Mouse (Mus musculus) stomach, embryonic 15.5 days (tissue): ENCODE data around the gene Serpinb8. TPM values are rescaled to one million over a fixed set of nuclear protein-coding genes. Genes with fewer than 3 reads are reported as not detected.

Experiments
- ATAC-seq: fragments of 200-750 bp; cut with Nextera tagmentation; 2 replicates; pipeline ENCODE4 v1.8.0; 2017; ENCODE audit warnings: low read depth, moderate number of reproducible peaks, moderate TSS enrichment; ENCODE audit not compliant: insufficient read depth, low FRiP score
- H3K27ac ChIP-seq: fragments of 300-500 bp; sonication (generic); 2 replicates; pipeline ENCODE4 v1.5.1; 2015; ENCODE audit warnings: mild to moderate bottlenecking, inconsistent platforms
- H3K27me3 ChIP-seq: fragments of 300-500 bp; sonication (generic); replicated peaks from 2 replicates; pipeline ENCODE4 v1.6.1; 2015; ENCODE audit warnings: inconsistent platforms
- H3K36me3 ChIP-seq: fragments of 300-500 bp; sonication (generic); 2 replicates; pipeline ENCODE4 v1.6.1; 2015; ENCODE audit warnings: inconsistent platforms
- H3K4me1 ChIP-seq: fragments of 300-500 bp; sonication (generic); 2 replicates; pipeline ENCODE4 v1.6.1; 2015; ENCODE audit warnings: inconsistent platforms
- H3K4me2 ChIP-seq: fragments of 300-500 bp; sonication (generic); 2 replicates; pipeline ENCODE4 v1.6.1; 2015; ENCODE audit warnings: mild to moderate bottlenecking, inconsistent platforms
- H3K4me3 ChIP-seq: fragments of 300-500 bp; sonication (generic); replicated peaks from 2 replicates; pipeline ENCODE4 v1.5.1; 2015; ENCODE audit warnings: inconsistent platforms
- H3K9ac ChIP-seq: fragments of 300-500 bp; sonication (generic); 2 replicates; pipeline ENCODE4 v1.6.1; 2015; ENCODE audit warnings: inconsistent platforms
- H3K9me3 ChIP-seq: fragments of 300-500 bp; sonication (generic); 2 replicates; pipeline ENCODE4 v1.6.1; 2016; ENCODE audit warnings: inconsistent platforms
- WGBS: fragments of 180-500 bp; shearing (Covaris S2); methylation state at CpG from one replicate; pipeline ENCODE4 v1.1.7; 2015; 5-methylcytosine and 5-hydroxymethylcytosine counted together
- polyA plus RNA-seq: library from polyadenylated mRNA; unstranded; fragments of >200 nt; fragmentation: Nextera tagmentation; extraction: Ambion mirVana; gene quantifications from 2 replicates; pipeline ENCODE4 v1.2.1, GENCODE M21; 2015

The Serpinb8 gene
- polyA plus RNA-seq = 3.8 and 4.7 TPM in 2 replicates

DNA sequence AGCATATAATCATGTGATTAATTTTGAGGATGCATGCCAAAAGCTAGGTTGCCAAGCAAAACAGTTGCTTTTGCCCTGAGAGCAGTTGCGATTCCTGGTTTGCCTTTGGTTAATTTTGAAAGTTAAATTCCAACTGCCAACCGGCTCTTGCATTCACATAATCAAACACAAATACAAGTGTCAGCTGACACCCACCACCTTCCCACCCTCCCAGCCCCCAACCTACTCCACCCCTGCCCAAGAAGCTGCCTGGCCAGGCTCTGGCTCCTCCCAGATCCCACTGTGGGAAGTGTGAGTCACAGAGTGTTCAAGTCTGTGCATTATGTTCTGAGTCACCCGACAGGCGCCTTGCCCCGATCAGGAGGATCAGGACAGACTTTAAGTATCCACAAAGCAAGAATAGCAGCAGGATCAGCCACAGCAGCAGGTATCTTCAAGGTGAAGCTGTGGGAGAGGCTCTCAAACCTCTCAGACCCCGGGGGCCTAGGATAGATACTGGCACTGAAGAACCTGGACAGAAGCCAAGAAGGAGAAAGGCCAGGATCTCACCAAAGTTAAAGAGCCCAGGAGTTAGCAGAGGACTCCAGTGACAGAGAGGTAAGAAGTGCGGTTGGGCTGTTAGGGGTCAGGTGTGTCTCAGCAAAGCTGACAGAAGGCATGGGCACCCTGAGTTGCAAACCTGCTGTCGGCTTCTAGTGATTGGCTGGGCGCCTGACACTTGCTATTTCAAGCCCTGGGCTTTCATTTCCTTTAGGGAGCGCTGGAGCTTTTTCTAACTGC lies at the start of gene Serpinb8:
TSS of gene Serpinb8 (plus strand) at position 316 of the 780 bp plus-strand sequence.
- H3K27ac ChIP-seq = peak within 1 kb of the TSS; percentile 77
- peak; percentile 95 for ATAC-seq
- peak within 1 kb of the TSS; percentile 27 for H3K4me3 ChIP-seq
- H3K9ac ChIP-seq = no peak within 1 kb of the TSS
- H3K9me3 ChIP-seq = no peaks in the 10 kb centered on the region
- H3K4me1 ChIP-seq = no peaks in the 10 kb centered on the region
- H3K36me3 ChIP-seq = no peaks in the 10 kb centered on the region
- peak within 1 kb of the TSS; percentile 38 for H3K4me2 ChIP-seq
- no peaks in the 10 kb centered on the region for H3K27me3 ChIP-seq
- WGBS = 34% methylated on average over 10 of the region's 10 CpGs

GRCm38 (mm10) chr1:107559494-107559893 lies 30.3 kb upstream of the Serpinb8 start:
- no peak overlapping the region for H3K27ac ChIP-seq
- H3K27me3 ChIP-seq = no peaks in the 10 kb centered on the region
- no peak overlapping the region for H3K4me3 ChIP-seq
- no peak for ATAC-seq
- no peak overlapping the region for H3K4me2 ChIP-seq
- H3K36me3 ChIP-seq = no peaks in the 10 kb centered on the region
- H3K9ac ChIP-seq = no peak overlapping the region
- WGBS = 87% methylated on average over 3 of the region's 3 CpGs
- no peaks in the 10 kb centered on the region for H3K9me3 ChIP-seq
- no peaks in the 10 kb centered on the region for H3K4me1 ChIP-seq

GRCm38 (mm10) chr1:107562110-107562509 lies 27.7 kb upstream of the Serpinb8 start:
- no peak overlapping the region for H3K27ac ChIP-seq
- no peak for ATAC-seq
- no peaks in the 10 kb centered on the region for H3K36me3 ChIP-seq
- 71% methylated on average over 1 of the region's 1 CpGs for WGBS
- no peak overlapping the region for H3K4me2 ChIP-seq
- H3K4me3 ChIP-seq = no peak overlapping the region
- no peak overlapping the region for H3K9ac ChIP-seq
- no peaks in the 10 kb centered on the region for H3K4me1 ChIP-seq
- no peaks in the 10 kb centered on the region for H3K9me3 ChIP-seq
- no peaks in the 10 kb centered on the region for H3K27me3 ChIP-seq

DNA sequence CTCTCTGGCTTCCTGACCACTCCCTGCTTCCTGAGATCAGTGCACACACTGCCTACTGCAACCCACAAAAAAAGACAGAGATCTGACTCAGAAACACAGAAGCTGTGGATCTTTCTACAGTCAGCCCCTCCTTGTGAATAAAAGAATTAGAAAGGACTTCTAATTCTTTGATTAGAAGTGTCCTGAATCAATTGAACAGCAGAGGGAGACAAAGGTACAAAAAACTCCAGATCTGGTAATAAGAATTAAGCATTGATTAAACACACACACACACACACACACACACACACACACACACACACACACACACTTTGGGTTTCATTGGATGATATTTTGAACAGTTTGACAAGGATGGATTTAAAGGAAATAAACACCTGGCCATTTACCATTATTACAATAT lies 24.2 kb upstream of the Serpinb8 start:
- Histone ChIP-seq H3K9me3 (no peaks in the 10 kb centered on the region), H3K36me3 (no peaks in the 10 kb centered on the region), H3K4me1 (no peaks in the 10 kb centered on the region), H3K4me3 (no peak overlapping the region), H3K27ac (no peak overlapping the region), H3K9ac (no peak overlapping the region), H3K27me3 (no peaks in the 10 kb centered on the region), H3K4me2 (no peak overlapping the region)
- no peak for ATAC-seq

DNA sequence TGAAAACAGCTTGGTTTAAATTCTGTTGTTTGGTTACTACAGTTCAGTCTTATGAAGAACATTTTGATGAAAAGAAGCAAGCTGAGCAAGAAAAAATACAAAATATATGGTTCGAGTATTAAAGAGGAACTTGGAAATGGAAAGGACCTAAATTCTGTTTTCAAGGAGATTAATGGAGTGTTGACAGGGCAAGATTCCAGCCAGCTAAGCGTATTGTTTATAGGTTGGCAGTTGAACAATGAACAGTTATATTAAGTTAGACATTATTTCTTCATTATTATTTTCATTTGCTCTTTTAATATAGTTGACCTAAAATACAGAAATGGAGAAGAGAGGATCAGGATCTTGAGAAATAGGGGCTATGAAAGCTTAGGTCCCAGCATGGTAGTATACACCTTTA lies 13.7 kb upstream of the Serpinb8 start:
- H3K9me3 ChIP-seq = no peaks in the 10 kb centered on the region
- H3K27ac ChIP-seq = no peak overlapping the region
- no peaks in the 10 kb centered on the region for H3K4me1 ChIP-seq
- no peaks in the 10 kb centered on the region for H3K36me3 ChIP-seq
- no peak overlapping the region for H3K9ac ChIP-seq
- ATAC-seq = no peak
- H3K4me3 ChIP-seq = no peak overlapping the region
- 71% methylated on average over 2 of the region's 2 CpGs for WGBS
- no peak overlapping the region for H3K4me2 ChIP-seq
- H3K27me3 ChIP-seq = no peaks in the 10 kb centered on the region

DNA sequence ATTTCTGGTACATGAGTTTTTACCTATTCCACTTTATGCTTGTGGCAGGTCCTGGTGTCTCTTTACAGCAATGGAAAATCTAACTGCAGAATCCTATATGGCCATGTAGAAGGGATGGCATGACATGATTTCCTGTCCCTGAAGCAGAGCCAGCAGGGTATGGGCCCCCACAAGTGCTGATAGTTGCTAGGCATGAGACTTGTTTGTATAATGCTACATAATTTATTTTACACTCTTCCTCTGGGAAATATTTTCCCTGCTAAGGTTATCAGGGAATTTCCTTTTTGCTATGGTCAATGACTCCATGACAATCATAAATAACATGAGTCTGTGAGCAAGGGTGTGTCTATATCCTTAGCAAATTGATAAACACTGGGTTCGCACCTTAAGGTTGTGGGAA lies 12.3 kb upstream of the Serpinb8 start:
- 56% methylated on average over 1 of the region's 1 CpGs for WGBS
- no peak for ATAC-seq

DNA sequence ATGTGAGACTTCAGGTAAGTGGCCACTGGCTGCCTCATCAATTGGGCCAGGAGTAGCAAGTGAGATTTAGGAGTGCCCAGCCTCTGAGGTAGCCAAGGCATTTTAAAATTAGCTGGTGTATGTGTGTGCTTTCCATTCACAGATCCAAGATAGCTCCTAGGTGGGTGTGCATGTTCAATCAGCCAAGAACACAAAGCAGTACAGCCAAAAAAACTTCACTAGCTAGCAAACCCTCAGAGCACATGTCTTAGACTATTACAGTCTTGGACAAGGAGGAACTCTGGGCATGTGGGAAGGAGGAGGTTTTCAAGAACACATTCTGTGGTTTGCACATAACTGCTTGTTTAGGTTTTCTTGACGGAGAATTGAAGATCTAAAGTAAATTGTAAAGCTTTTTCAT lies 8.6 kb upstream of the Serpinb8 start:
- no peaks in the 10 kb centered on the region for H3K9me3 ChIP-seq
- ATAC-seq = no peak
- H3K36me3 ChIP-seq = no peaks in the 10 kb centered on the region
- no peaks in the 10 kb centered on the region for H3K4me1 ChIP-seq
- 41% methylated on average over 1 of the region's 1 CpGs for WGBS
- no peaks in the 10 kb centered on the region for H3K27me3 ChIP-seq
- no peak overlapping the region for H3K27ac ChIP-seq
- H3K4me2 ChIP-seq = no peak overlapping the region
- no peak overlapping the region for H3K4me3 ChIP-seq
- H3K9ac ChIP-seq = no peak overlapping the region

More for the DNA sequence above, 12.3 kb upstream of the Serpinb8 start:
- Histone ChIP-seq H3K4me2 (no peak overlapping the region), H3K27ac (no peak overlapping the region), H3K4me1 (no peaks in the 10 kb centered on the region), H3K9ac (no peak overlapping the region), H3K27me3 (no peaks in the 10 kb centered on the region), H3K4me3 (no peak overlapping the region), H3K36me3 (no peaks in the 10 kb centered on the region), H3K9me3 (no peaks in the 10 kb centered on the region)

DNA sequence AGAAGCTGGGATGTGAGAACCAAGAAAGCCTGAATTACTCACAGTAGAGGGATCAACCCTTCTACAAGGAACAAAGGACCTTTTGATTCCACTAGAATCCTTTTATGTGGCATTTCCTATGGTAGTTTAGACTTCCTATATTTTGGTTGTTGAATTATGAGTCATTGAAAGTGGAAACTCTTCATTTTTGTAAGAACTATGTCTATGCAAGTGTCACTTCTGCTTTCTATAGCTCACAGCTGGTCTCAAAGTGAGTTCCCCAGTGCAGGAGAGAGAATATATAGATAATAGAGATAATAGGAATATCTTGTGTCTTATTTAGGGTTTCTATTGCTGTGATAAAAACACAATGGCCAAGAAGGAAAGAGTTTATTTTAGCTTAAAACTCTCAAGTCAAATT lies 6.9 kb upstream of the Serpinb8 start:
- Histone ChIP-seq H3K4me3 (no peak overlapping the region), H3K36me3 (no peaks in the 10 kb centered on the region), H3K4me1 (no peaks in the 10 kb centered on the region), H3K4me2 (no peak overlapping the region), H3K9ac (no peak overlapping the region), H3K27ac (no peak overlapping the region), H3K9me3 (no peaks in the 10 kb centered on the region), H3K27me3 (no peaks in the 10 kb centered on the region)
- ATAC-seq = no peak

- Histone ChIP-seq H3K9me3 (no peaks in the 10 kb centered on the region), H3K4me2 (no peak overlapping the region), H3K27me3 (no peaks in the 10 kb centered on the region), H3K9ac (no peak overlapping the region), H3K27ac (no peak overlapping the region), H3K4me3 (no peak overlapping the region), H3K4me1 (no peaks in the 10 kb centered on the region), H3K36me3 (no peaks in the 10 kb centered on the region)
- whole genome bisulfite sequencing = 37% methylated on average over 1 of the region's 1 CpGs
- ATAC-seq = no peak
These were observed 5.8 kb upstream of the Serpinb8 start for GRCm38 (mm10) chr1:107583958-107584376.

GRCm38 (mm10) chr1:107584932-107585331 lies 4.9 kb upstream of the Serpinb8 start:
- Histone ChIP-seq H3K4me3 (no peak overlapping the region), H3K36me3 (no peaks in the 10 kb centered on the region), H3K9ac (no peak overlapping the region), H3K9me3 (no peaks in the 10 kb centered on the region), H3K27ac (no peak overlapping the region), H3K4me1 (no peaks in the 10 kb centered on the region), H3K27me3 (no peaks in the 10 kb centered on the region), H3K4me2 (no peak overlapping the region)
- ATAC-seq = no peak
- 86% methylated on average over 3 of the region's 3 CpGs for WGBS

DNA sequence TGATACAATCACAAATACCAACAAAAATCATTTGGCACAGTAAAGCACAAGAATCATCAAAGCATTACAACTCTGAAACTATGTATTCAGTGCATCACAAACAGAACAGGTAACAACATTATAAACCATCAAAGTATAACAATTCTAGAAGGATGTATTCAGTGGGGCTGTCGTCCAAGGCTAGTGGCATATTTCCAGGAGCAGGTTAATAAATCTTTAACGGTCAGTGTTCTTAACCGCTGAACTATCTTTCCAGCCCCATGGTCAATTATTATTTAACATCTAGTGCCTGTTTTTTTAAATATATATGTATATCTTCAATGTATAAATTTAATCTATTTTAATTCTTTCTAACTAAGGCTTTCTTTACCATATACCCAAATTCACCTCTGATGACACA lies 3.6 kb upstream of the Serpinb8 start:
- H3K9ac ChIP-seq = no peak overlapping the region
- no peak overlapping the region for H3K4me3 ChIP-seq
- no peak overlapping the region for H3K27ac ChIP-seq
- no peaks in the 10 kb centered on the region for H3K36me3 ChIP-seq
- H3K9me3 ChIP-seq = no peaks in the 10 kb centered on the region
- no peak overlapping the region for H3K4me2 ChIP-seq
- WGBS = 76% methylated on average over 3 of the region's 3 CpGs
- ATAC-seq = no peak
- no peaks in the 10 kb centered on the region for H3K27me3 ChIP-seq
- H3K4me1 ChIP-seq = no peaks in the 10 kb centered on the region

DNA sequence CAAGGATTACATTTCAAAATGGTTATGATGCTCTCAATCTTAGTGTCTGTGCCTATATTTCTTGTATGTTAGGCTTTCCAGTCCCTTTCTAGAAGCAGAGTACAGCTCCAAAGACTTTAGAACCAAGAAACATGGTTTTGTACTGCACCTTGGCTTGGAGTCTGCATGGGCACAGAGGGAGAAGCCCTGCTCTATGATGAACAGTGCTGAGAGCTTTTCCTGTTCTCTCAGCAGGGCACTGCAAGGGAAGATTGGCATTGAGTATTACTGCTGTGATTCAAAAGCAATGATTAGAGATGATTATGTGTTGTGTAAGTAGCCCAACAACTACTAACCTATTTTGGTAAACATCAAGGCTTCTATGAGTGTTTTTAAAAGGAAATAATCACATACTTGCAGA lies 1.6 kb upstream of the Serpinb8 start:
- H3K27ac ChIP-seq = no peak overlapping the region
- H3K36me3 ChIP-seq = no peaks in the 10 kb centered on the region
- no peak overlapping the region for H3K4me2 ChIP-seq
- no peak overlapping the region for H3K4me3 ChIP-seq
- H3K9ac ChIP-seq = no peak overlapping the region
- no peaks in the 10 kb centered on the region for H3K9me3 ChIP-seq
- no peaks in the 10 kb centered on the region for H3K27me3 ChIP-seq
- no peaks in the 10 kb centered on the region for H3K4me1 ChIP-seq
- ATAC-seq = no peak

DNA sequence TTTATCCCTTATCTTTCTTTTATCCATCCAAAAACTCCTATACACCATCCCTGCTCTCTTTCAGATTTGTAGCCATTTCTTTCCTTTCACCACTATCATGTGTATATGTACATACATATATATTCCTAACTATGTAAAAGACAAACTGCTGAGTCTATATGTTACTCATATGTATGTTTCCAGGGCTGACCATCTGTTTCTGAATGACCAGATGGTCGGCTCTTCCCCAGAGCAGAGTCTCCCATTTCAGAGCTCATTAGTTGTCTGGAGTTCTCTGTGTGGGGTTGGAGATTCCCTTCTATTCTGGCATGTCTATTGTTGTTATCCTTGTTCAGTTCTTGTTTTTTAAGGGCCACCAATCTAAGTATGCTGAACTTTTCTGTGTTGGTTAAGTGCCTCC lies 1.2 kb upstream of the Serpinb8 start:
- ATAC-seq = no peak
- Histone ChIP-seq H3K4me2 (no peak overlapping the region), H3K36me3 (no peaks in the 10 kb centered on the region), H3K9ac (no peak overlapping the region), H3K9me3 (no peaks in the 10 kb centered on the region), H3K4me3 (no peak overlapping the region), H3K27me3 (no peaks in the 10 kb centered on the region), H3K27ac (no peak overlapping the region), H3K4me1 (no peaks in the 10 kb centered on the region)
- 74% methylated on average over 1 of the region's 1 CpGs for WGBS
